Mouse (Mus musculus) lung, adult 2 months (tissue): ENCODE data around the gene Chd3.

Experiments used
- CTCF ChIP-seq: fragments of 200-500 bp; IDR thresholded peaks from 2 replicates; pipeline ENCODE4 v1.5.1; 2011; ENCODE audit warnings: mild to moderate bottlenecking, low read length, control low read depth; ENCODE audit not compliant: insufficient read depth
- POLR2A ChIP-seq: fragments of 200-500 bp; IDR thresholded peaks from 2 replicates; pipeline ENCODE4 v1.6.1; 2011; ENCODE audit warnings: low read depth, mild to moderate bottlenecking, control low read depth, low read length, borderline replicate concordance; ENCODE audit errors: extremely low read depth

- TF ChIP-seq POLR2A (no peak), CTCF (no peak)
These were observed 46.3 kb downstream of the Chd3 start for GRCm38 (mm10) chr11:69322693-69323471.
